Mouse (Mus musculus) limb, embryonic 14.5 days (tissue): ENCODE data around the gene Dapk2. TPM values are rescaled to one million over a fixed set of nuclear protein-coding genes. Genes with fewer than 3 reads are reported as not detected.

ENCODE experiments used
- ATAC-seq: fragments of 200-750 bp; cut with Nextera tagmentation; 2 replicates; pipeline ENCODE4 v1.8.0; 2017; ENCODE audit warnings: low read depth, moderate number of reproducible peaks, moderate TSS enrichment; ENCODE audit not compliant: low FRiP score
- DNase-seq: peaks from one replicate; pipeline ENCODE4 v3.0.0-alpha.2; 2015; ENCODE audit warnings: low spot score
- H3K27ac ChIP-seq: fragments of 300-500 bp; sonication (generic); replicated peaks from 2 replicates; pipeline ENCODE4 v1.5.1; 2014; ENCODE audit warnings: low read depth, mild to moderate bottlenecking, low read length, moderate library complexity, mixed read lengths
- H3K27me3 ChIP-seq: fragments of 300-500 bp; sonication (generic); 2 replicates; pipeline ENCODE4 v1.6.1; 2014; ENCODE audit warnings: low read length, mixed read lengths; ENCODE audit not compliant: control insufficient read depth, insufficient read depth
- H3K36me3 ChIP-seq: fragments of 300-500 bp; sonication (generic); 2 replicates; pipeline ENCODE4 v1.6.1; 2014; ENCODE audit warnings: mild to moderate bottlenecking, low read length, moderate library complexity, mixed read lengths; ENCODE audit not compliant: control insufficient read depth, insufficient read depth
- H3K4me1 ChIP-seq: fragments of 300-500 bp; sonication (generic); 2 replicates; pipeline ENCODE4 v1.6.1; 2014; ENCODE audit warnings: antibody characterized with exemption, low read length, mixed read lengths; ENCODE audit not compliant: control insufficient read depth, insufficient read depth
- H3K4me2 ChIP-seq: fragments of 300-500 bp; sonication (generic); replicated peaks from 2 replicates; pipeline ENCODE4 v1.6.1; 2014; ENCODE audit warnings: low read depth, mild to moderate bottlenecking, low read length, moderate library complexity; ENCODE audit not compliant: severe bottlenecking
- H3K4me3 ChIP-seq: fragments of 300-500 bp; sonication (generic); replicated peaks from 2 replicates; pipeline ENCODE4 v1.5.1; 2014; ENCODE audit warnings: low read length
- H3K9ac ChIP-seq: fragments of 300-500 bp; sonication (generic); 2 replicates; pipeline ENCODE4 v1.6.1; 2014; ENCODE audit warnings: mild to moderate bottlenecking, low read depth, low read length, moderate library complexity; ENCODE audit not compliant: severe bottlenecking
- H3K9me3 ChIP-seq: fragments of 300-500 bp; sonication (generic); 2 replicates; pipeline ENCODE4 v1.6.1; 2016; ENCODE audit warnings: low read length; ENCODE audit not compliant: control insufficient read depth
- POLR2A ChIP-seq: fragments of 200-500 bp; IDR thresholded peaks from 2 replicates; pipeline ENCODE4 v1.8.0; 2012; ENCODE audit warnings: inconsistent platforms, mild to moderate bottlenecking, moderate library complexity, borderline replicate concordance; ENCODE audit not compliant: insufficient read depth, insufficient read length; ENCODE audit errors: extremely low read depth
- WGBS: fragments of 180-500 bp; shearing (Covaris S2); extraction: QIAGEN DNeasy Blood & Tissue Kit; methylation state at CpG from one replicate; pipeline ENCODE4 v1.1.7; 2014; 5-methylcytosine and 5-hydroxymethylcytosine counted together
- polyA plus RNA-seq, 2 experiments: library from polyadenylated mRNA; depleted of rRNA in 1 of 2; stranded (reverse) in 1 of 2; unstranded in 1 of 2; fragments of >200 nt; fragmentation: Nextera tagmentation in 1 of 2; extraction: Ambion mirVana in 1 of 2; gene quantifications; 2 replicates each; pipeline versions ENCODE4 v1.2.1 to v1.2.3; 2012 to 2014

Dapk2 gene
- polyA plus RNA-seq, 2 experiments: 4.5 to 5.0 TPM

DNA sequence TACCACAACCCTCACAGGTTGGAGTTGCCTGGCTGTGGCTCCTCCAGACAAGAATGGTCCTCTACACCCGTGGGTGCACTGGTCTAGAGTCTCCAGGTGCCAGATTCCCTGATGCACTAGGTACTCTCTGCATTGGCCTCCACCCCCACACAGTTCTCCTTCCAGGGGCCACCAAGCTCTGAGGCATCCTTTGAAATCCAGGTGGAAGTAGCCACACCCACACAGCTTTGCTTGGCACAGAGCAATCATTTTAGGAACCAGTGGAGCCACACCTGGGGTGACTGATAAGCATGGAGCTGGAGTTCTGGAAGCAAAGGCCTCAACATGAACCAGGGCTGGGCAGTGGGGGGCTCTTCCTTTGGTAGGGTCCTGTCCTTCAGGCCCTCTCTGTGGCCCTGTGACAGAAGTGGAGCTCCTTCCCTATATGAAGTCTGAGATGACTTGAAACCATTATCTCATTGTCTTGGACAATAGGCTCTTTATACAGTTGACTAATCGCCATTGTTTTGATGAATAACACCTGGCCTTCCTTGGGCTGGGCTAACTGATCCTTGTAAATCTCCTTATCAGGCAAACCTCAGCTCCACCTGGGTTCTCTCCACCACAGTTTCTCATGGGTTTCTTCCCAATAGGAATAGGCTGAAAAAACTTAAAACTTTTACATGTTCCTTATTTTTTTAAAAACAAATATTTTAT is 70.6 kb downstream of the Dapk2 start:
- no peaks in the 10 kb centered on the region for H3K9me3 ChIP-seq
- H3K36me3 ChIP-seq: no peaks in the 10 kb centered on the region
- TF ChIP-seq POLR2A: no peak
- ATAC-seq (no peak), DNase-seq (no peak)
- no peak overlapping the region for H3K27ac ChIP-seq
- H3K4me1 ChIP-seq: no peaks in the 10 kb centered on the region
- 66% methylated on average over 2 of the region's 2 CpGs for WGBS
- H3K9ac ChIP-seq: no peak overlapping the region
- H3K4me3 ChIP-seq: no peak overlapping the region
- H3K4me2 ChIP-seq: no peak overlapping the region
- H3K27me3 ChIP-seq: no peaks in the 10 kb centered on the region

DNA sequence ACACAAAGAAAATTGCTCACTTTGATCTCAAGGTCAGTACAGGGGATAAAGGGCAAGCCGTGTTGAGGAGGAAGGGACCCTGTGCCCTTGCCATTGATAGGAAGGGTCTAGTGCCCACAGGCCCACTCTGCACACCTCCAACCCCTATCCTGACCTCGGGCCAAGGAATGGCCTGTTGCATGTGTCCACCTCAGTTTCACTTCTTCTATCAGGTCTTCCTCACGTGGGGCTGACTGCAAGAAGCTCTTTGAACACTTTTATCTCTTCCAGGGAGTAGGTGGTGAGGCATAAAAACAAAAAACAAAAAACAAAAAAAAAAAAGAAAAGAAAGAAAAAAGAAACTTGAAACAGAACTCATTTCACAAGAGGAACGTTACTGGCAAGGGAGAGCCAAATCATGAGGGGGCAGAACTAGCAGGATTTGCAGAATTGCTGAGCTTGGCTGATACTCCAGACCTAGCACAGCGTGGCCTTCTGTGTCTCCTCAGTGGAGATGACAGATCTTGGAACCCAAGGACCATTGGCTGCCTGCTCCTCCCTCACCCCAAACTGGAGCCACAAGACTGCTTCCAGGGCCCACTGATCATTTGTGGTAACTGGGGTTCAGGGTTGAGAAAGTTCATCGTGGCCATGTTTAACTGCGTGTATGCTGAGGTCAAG is 73.9 kb downstream of the Dapk2 start:
- no peaks in the 10 kb centered on the region for H3K36me3 ChIP-seq
- no peaks in the 10 kb centered on the region for H3K27me3 ChIP-seq
- no peak overlapping the region for H3K27ac ChIP-seq
- H3K4me2 ChIP-seq: no peak overlapping the region
- no peaks in the 10 kb centered on the region for H3K4me1 ChIP-seq
- no peak overlapping the region for H3K4me3 ChIP-seq
- ATAC-seq (no peak), DNase-seq (no peak)
- TF ChIP-seq POLR2A: no peak
- no peaks in the 10 kb centered on the region for H3K9me3 ChIP-seq
- WGBS: 72% methylated on average over 7 of the region's 7 CpGs
- H3K9ac ChIP-seq: no peak overlapping the region

DNA sequence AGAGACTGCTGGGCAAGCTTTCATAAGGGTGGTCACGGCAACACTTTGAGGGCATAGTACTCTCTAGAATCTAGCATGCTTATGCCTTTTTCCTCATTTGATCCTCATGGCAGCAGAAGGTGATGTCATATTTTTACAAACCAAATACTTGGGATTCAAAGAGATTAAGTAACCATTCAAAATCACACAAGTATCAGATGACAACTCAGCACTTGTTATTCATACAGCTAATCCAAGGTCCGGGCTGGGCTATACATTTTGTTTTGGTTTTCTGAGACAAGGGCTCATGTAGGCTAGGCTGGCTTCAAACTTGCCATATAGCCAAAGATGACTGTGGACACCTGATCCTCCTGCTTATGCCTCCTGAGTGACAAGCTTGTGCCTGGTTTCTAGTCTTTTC is 78.6 kb downstream of the Dapk2 start:
- no peaks in the 10 kb centered on the region for H3K9me3 ChIP-seq
- no peak overlapping the region for H3K4me3 ChIP-seq
- 69% methylated on average over 2 of the region's 2 CpGs for WGBS
- H3K27ac ChIP-seq: no peak overlapping the region
- DNase-seq (peak; percentile 4), ATAC-seq (no peak)
- H3K4me1 ChIP-seq: no peaks in the 10 kb centered on the region
- no peak overlapping the region for H3K4me2 ChIP-seq
- H3K27me3 ChIP-seq: no peaks in the 10 kb centered on the region
- H3K9ac ChIP-seq: no peak overlapping the region
- no peaks in the 10 kb centered on the region for H3K36me3 ChIP-seq
- TF ChIP-seq POLR2A: no peak

DNA sequence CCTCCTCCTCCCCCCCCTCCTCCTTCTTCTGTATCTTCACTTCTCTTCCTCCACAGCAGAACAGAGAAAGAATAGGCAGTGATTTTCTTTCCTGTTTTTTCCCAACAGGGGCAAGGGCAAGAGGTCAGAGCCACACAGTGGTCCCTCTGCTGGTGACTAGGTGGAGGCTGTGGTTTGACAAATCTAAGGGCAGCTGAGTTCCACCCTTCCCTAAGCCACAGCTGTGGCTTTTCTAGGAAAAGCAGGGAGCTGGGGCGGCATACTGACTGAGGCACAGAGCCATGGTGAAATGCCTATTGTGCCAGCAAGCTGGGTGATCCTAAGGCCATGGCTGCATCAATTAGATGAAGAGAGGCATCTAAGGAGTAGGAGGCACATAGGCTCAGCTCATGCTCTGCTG is 79.7 kb downstream of the Dapk2 start:
- H3K9me3 ChIP-seq: no peaks in the 10 kb centered on the region
- TF ChIP-seq POLR2A: no peak
- no peak overlapping the region for H3K4me3 ChIP-seq
- no peaks in the 10 kb centered on the region for H3K27me3 ChIP-seq
- H3K4me2 ChIP-seq: no peak overlapping the region
- 71% methylated on average over 1 of the region's 1 CpGs for WGBS
- no peak overlapping the region for H3K9ac ChIP-seq
- DNase-seq (no peak), ATAC-seq (no peak)
- no peak overlapping the region for H3K27ac ChIP-seq
- no peaks in the 10 kb centered on the region for H3K4me1 ChIP-seq
- no peaks in the 10 kb centered on the region for H3K36me3 ChIP-seq

DNA sequence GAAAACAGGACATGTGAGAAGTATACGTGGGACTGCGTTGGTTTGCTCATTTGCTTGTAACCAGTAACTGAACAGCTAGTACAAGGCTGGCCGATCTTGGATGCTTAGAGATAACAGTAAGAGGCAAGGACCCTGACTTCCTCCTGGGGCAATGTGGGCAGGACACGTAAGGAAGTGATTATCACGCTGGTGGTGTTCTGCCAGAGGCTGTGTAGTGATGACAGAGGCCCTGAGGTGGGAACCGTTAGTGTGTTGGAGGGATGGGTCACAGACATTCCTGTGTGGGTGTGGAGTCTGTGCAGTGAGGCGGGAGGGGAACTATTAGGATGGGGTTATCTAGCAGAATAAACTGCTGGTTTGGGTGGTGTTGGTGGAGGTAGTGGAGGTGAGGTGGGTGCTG is 81.2 kb downstream of the Dapk2 start:
- 52% methylated on average over 7 of the region's 7 CpGs for WGBS
- H3K27ac ChIP-seq: no peak overlapping the region
- no peak for DNase-seq

More for the DNA sequence above, 81.2 kb downstream of the Dapk2 start:
- H3K9me3 ChIP-seq: no peaks in the 10 kb centered on the region
- H3K27me3 ChIP-seq: no peaks in the 10 kb centered on the region
- H3K4me2 ChIP-seq: no peak overlapping the region
- no peak for TF ChIP-seq POLR2A
- no peaks in the 10 kb centered on the region for H3K4me1 ChIP-seq
- no peak overlapping the region for H3K4me3 ChIP-seq
- no peaks in the 10 kb centered on the region for H3K36me3 ChIP-seq
- no peak for ATAC-seq
- no peak overlapping the region for H3K9ac ChIP-seq
